Mouse (Mus musculus): Measurements from ENCODE around the gene Dgke. TPM values are rescaled to one million over a fixed set of nuclear protein-coding genes. Genes with fewer than 3 reads are reported as not detected.
A peak's percentile ranks its signal among the peaks of the same experiment; 100 is the strongest.
"Not testable (repeated sequence)": the region's sequence is repeated elsewhere in the genome, so short reads cannot be mapped to it uniquely, and the experiment has no call there.

Dgke gene
- total and polyA plus RNA-seq, 2 experiments from 2014 or later = 14.6 to 33.5 TPM

DNA sequence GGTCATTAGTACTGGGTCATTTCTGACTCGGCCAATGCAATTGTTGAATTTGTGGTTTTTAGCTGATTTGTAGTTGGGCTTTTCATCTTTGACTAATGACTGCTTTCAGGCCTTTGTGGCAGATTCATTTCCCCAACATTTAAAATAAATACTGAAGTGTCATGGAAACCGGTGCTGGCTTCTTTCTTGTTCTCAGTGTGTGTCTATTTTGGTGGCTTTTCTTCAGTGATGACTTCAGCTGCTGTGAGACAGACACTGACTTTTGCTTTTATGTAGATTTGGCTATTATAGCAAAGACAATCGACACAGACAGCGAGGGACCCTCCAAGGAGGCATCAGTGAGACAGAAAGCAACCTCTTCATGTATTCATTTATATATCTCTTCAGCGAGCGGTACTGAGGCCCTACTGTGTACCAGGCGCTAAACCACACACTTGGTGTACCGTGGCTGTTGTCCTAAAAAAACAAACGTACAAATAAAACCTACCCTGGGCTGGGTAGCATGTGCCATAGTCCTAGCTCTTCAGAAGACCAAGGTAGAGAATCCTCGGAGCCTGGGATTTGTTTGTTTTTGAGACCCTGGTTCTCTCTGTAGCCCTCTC lies 19.7 kb upstream of the Dgke start:
- Histone ChIP-seq H3K4me2 (ENCODE audit: low read depth, low read length) (no peak overlapping the region), H3K36me3 (ENCODE audit: insufficient read depth, low read length) (no peaks in the 10 kb centered on the region), H3K9ac (replicated peaks; ENCODE audit: low read length) (no peak overlapping the region), H3K27me3 (ENCODE audit: insufficient read depth, low read length) (no peaks in the 10 kb centered on the region), H3K4me1 (ENCODE audit: insufficient read depth, low read length) (no peaks in the 10 kb centered on the region), H3K4me3 (ENCODE audit: low read length) (no peak overlapping the region), H3K9me3 (ENCODE audit: low read length) (no peaks in the 10 kb centered on the region), H3K27ac (no peak overlapping the region)
- WGBS = 61% methylated on average over 10 of the region's 10 CpGs
- TF ChIP-seq CTCF (IDR thresholded peaks at IDR 0.05; ENCODE audit: low read depth) = no peak
- no peak for DNase-seq (ENCODE audit: low spot score)
- ATAC-seq = no peak

DNA sequence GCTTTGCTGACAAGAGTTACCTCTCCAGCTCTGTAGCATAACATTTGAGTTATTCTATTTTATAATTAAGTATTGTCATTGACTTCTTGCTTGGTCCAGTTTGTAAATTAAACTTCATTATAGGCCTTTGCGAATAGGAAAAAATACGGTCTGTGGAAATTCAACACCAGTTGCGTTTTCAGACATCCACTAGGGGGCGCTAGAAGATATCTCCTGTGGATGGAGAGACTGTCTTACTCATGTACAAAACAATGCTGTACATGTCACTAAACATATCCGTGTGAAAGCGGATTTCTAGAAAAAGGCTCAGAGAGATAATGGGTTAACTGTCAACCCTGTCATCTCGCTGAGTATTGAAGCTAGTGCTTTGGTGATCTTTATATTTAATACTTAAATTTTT lies 18.0 kb upstream of the Dgke start:
- ATAC-seq = no peak
- Histone ChIP-seq H3K36me3 (ENCODE audit: insufficient read depth, low read length) (no peaks in the 10 kb centered on the region), H3K9me3 (ENCODE audit: low read length) (no peaks in the 10 kb centered on the region), H3K27ac (no peak overlapping the region), H3K4me3 (ENCODE audit: low read length) (no peak overlapping the region), H3K4me1 (ENCODE audit: insufficient read depth, low read length) (no peaks in the 10 kb centered on the region), H3K27me3 (ENCODE audit: insufficient read depth, low read length) (no peaks in the 10 kb centered on the region), H3K4me2 (ENCODE audit: low read depth, low read length) (no peak overlapping the region), H3K9ac (replicated peaks; ENCODE audit: low read length) (no peak overlapping the region)
- TF ChIP-seq CTCF (IDR thresholded peaks at IDR 0.05; ENCODE audit: low read depth) = peak; percentile 73
- 40% methylated on average over 7 of the region's 7 CpGs for WGBS
- DNase-seq (ENCODE audit: low spot score) = peak; percentile 76

DNA sequence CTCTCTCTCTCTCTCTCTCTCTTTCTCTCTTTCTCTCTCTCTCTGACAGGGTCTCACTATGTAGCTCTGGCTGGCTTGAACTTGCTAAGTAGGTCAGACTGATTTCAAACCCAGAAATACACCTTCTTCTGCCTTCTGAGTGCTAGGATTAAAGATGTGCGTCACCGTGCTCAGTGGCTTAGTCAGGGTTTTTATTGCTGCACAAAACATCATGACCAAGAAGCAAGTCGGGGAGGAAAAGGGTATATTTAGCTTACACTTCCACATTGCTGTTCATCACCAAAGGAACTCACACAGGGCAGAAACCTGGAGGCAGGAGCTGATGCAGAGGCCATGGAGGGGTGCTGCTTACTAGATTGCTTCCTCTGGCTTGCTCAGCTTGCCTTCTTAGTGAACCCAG lies 16.0 kb upstream of the Dgke start:
- not testable (repeated sequence) for ATAC-seq; H3K4me2 ChIP-seq (ENCODE audit: low read depth, low read length); H3K9me3 ChIP-seq (ENCODE audit: low read length); H3K27me3 ChIP-seq (ENCODE audit: insufficient read depth, low read length); H3K36me3 ChIP-seq (ENCODE audit: insufficient read depth, low read length); H3K4me3 ChIP-seq (ENCODE audit: low read length); DNase-seq (ENCODE audit: low spot score); H3K27ac ChIP-seq; H3K4me1 ChIP-seq (ENCODE audit: insufficient read depth, low read length); H3K9ac ChIP-seq (replicated peaks; ENCODE audit: low read length)
- 82% methylated on average over 3 of the region's 3 CpGs for WGBS

DNA sequence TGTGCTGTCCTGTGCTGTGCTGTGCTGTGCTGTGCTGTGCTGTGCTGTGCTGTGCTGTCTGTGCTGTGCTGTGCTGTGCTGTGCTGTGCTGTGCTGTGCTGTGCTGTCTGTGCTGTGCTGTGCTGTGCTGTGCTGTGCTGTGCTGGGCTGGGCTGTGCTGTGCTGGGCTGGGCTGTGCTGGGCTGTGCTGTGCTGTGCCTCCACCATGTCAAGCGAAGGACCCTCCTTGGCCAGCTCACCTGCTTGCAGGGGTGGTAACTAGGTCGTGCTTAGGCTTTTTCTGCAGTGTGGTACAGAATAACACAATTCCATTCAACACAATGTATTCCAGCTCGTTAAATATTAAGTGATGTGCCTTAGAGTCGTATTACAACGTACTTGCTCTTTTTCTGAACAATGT lies 15.3 kb upstream of the Dgke start:
- not testable (repeated sequence) for H3K27ac ChIP-seq; H3K9ac ChIP-seq (replicated peaks; ENCODE audit: low read length); DNase-seq (ENCODE audit: low spot score); H3K4me2 ChIP-seq (ENCODE audit: low read depth, low read length); H3K4me3 ChIP-seq (ENCODE audit: low read length); H3K4me1 ChIP-seq (ENCODE audit: insufficient read depth, low read length); H3K9me3 ChIP-seq (ENCODE audit: low read length); H3K27me3 ChIP-seq (ENCODE audit: insufficient read depth, low read length); ATAC-seq; H3K36me3 ChIP-seq (ENCODE audit: insufficient read depth, low read length)
- WGBS = 78% methylated on average over 5 of the region's 5 CpGs

DNA sequence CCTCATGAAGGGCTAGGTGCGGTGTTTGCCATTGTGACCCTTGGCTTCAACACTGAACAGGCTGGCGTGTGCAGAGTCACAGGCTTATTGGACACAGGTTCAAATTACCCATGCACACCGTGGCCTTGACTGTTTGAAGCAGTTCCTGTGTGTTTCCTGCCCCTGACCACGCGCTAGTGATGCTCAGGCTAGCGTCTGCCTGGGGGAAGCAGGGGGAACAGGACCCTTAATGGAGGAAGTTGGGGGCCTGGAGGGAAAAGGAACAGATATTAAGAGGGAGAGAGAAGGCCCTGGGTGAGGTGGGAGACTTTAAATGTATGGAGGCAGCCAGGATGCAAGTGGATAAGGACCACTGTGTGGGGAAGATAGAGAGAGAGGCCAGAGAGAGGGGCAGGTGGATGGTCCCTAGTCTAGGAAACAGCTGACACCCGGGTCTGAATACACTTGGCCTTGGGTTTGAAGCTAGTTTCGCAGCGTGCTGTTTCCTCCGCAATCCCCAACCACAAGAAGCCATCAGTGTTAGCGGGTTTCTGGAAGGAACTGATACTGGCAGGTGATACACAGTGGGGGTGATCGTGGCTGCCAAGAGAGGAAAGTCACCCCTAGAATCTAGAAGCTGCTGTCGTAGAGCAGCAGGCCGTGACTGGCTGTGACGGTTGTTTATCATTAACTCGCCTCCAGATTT lies 12.5 kb upstream of the Dgke start:
- no peak for TF ChIP-seq CTCF (IDR thresholded peaks at IDR 0.05; ENCODE audit: low read depth)
- ATAC-seq (peak; percentile 40), DNase-seq (ENCODE audit: low spot score) (peak; percentile 58)
- no peak overlapping the region for H3K4me2 ChIP-seq (ENCODE audit: low read depth, low read length)
- H3K9me3 ChIP-seq (ENCODE audit: low read length) = no peaks in the 10 kb centered on the region
- no peaks in the 10 kb centered on the region for H3K36me3 ChIP-seq (ENCODE audit: insufficient read depth, low read length)
- WGBS = 75% methylated on average over 16 of the region's 16 CpGs
- H3K27me3 ChIP-seq (ENCODE audit: insufficient read depth, low read length) = no peaks in the 10 kb centered on the region
- peak overlapping the region; percentile 20; the same call in 1 of the 2 replicates for H3K27ac ChIP-seq
- H3K9ac ChIP-seq (replicated peaks; ENCODE audit: low read length) = no peak overlapping the region
- no peak overlapping the region for H3K4me3 ChIP-seq (ENCODE audit: low read length)
- H3K4me1 ChIP-seq (ENCODE audit: insufficient read depth, low read length) = no peaks in the 10 kb centered on the region

DNA sequence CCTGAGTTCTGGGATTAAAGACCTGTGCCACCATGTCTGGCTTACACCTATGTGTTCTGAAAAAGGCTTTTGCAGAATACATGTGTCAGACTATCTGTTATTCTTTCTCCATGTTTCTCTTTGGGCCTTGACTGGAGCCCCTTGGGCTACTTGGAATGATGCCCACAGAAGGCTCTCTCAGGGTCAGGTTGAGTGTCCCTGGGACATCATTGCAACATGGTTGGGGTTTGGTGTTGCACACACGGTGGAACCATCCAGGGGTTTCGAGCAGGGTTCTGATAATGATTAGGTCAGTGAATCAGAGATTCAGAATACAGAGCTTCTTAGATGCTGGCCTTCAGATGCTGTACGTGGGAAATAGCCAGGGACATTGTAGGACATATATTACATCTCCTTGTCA lies 11.7 kb upstream of the Dgke start:
- Histone ChIP-seq H3K4me1 (ENCODE audit: insufficient read depth, low read length) (no peaks in the 10 kb centered on the region), H3K27ac (no peak overlapping the region), H3K9me3 (ENCODE audit: low read length) (no peaks in the 10 kb centered on the region), H3K36me3 (ENCODE audit: insufficient read depth, low read length) (no peaks in the 10 kb centered on the region), H3K4me2 (ENCODE audit: low read depth, low read length) (no peak overlapping the region), H3K27me3 (ENCODE audit: insufficient read depth, low read length) (no peaks in the 10 kb centered on the region), H3K9ac (replicated peaks; ENCODE audit: low read length) (no peak overlapping the region), H3K4me3 (ENCODE audit: low read length) (no peak overlapping the region)
- no peak for DNase-seq (ENCODE audit: low spot score)
- no peak for TF ChIP-seq CTCF (IDR thresholded peaks at IDR 0.05; ENCODE audit: low read depth)
- WGBS = 90% methylated on average over 3 of the region's 3 CpGs
- no peak for ATAC-seq

DNA sequence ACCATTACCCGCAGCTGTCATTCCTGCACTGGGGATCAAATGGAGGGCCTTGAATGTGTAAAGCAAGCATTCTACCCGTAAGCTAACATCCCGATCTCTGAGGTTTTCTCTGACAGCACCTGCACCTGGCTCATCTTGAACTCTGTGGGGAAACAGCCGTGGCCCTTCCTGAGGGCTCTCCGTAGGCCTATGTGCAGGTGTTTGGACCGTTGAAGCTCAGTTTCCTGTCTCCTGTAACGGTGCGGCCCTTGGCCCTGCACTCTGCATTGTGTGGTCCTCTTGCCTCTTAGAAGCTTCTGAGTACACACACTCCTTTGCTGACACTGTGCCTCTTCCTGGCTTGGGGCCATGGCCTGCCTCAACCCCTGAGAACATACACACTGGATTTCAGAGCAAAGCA lies 11.0 kb upstream of the Dgke start:
- Histone ChIP-seq H3K27me3 (ENCODE audit: insufficient read depth, low read length) (no peaks in the 10 kb centered on the region), H3K27ac (no peak overlapping the region), H3K4me1 (ENCODE audit: insufficient read depth, low read length) (no peaks in the 10 kb centered on the region), H3K9me3 (ENCODE audit: low read length) (no peaks in the 10 kb centered on the region), H3K36me3 (ENCODE audit: insufficient read depth, low read length) (no peaks in the 10 kb centered on the region), H3K9ac (replicated peaks; ENCODE audit: low read length) (no peak overlapping the region), H3K4me3 (ENCODE audit: low read length) (no peak overlapping the region), H3K4me2 (ENCODE audit: low read depth, low read length) (no peak overlapping the region)
- no peak for TF ChIP-seq CTCF (IDR thresholded peaks at IDR 0.05; ENCODE audit: low read depth)
- no peak for DNase-seq (ENCODE audit: low spot score)
- ATAC-seq = no peak
- WGBS = 89% methylated on average over 8 of the region's 8 CpGs

Data from hindbrain, postnatal 0 days (tissue).